Comparison of ENCODE assay signal across 8 mouse cellular contexts in genomic region chr8:102780899-102781298, GRCm38 (mm10). TPM values are rescaled to one million over a fixed set of nuclear protein-coding genes. Genes with fewer than 3 reads are reported as not detected.
A peak's percentile ranks its signal among the peaks of the same experiment; 100 is the strongest.
DNase-seq lines count a peak whose midpoint lies in the region; ATAC-seq and TF ChIP-seq lines count a peak whose summit lies in the region.

No protein-coding gene starts in this region.

- no peaks in the 10 kb centered on the region for H3K4me1 ChIP-seq in intestine, postnatal 0 days (replicated peaks; ENCODE audit: control insufficient read depth, insufficient read depth, low read length)
- peaks cover 25% of the 10 kb centered on the region for H3K4me1 ChIP-seq in limb, embryonic 10.5 days
- peaks cover 38% of the 10 kb centered on the region for H3K4me1 ChIP-seq in midbrain, embryonic 13.5 days (replicated peaks)
- no peaks in the 10 kb centered on the region for H3K4me1 ChIP-seq in stomach, embryonic 15.5 days

- TF ChIP-seq CTCF in intestine, postnatal 0 days (IDR thresholded peaks at IDR 0.05; ENCODE audit: low read depth), result peak; percentile 94

- 2% methylated on average over 12 of the region's 12 CpGs for WGBS in intestine, postnatal 0 days
- 2% methylated on average over 12 of the region's 12 CpGs for WGBS in limb, embryonic 10.5 days
- under 1% methylated on average over 12 of the region's 12 CpGs for WGBS in midbrain, embryonic 13.5 days
- WGBS in stomach, embryonic 15.5 days, result 2% methylated on average over 12 of the region's 12 CpGs

- H3K9me3 ChIP-seq in intestine, postnatal 0 days (ENCODE audit: control insufficient read depth), result no peaks in the 10 kb centered on the region
- no peaks in the 10 kb centered on the region for H3K9me3 ChIP-seq in limb, embryonic 10.5 days (replicated peaks)
- H3K9me3 ChIP-seq in midbrain, embryonic 13.5 days, result no peaks in the 10 kb centered on the region
- no peaks in the 10 kb centered on the region for H3K9me3 ChIP-seq in stomach, embryonic 15.5 days

- H3K9ac ChIP-seq in intestine, postnatal 0 days (ENCODE audit: low read depth, low read length), result no peak overlapping the region
- H3K9ac ChIP-seq in midbrain, embryonic 13.5 days (replicated peaks), result peak overlapping the region; percentile 58
- no peak overlapping the region for H3K9ac ChIP-seq in stomach, embryonic 15.5 days

- peak overlapping the region; percentile 46 for H3K4me2 ChIP-seq in intestine, postnatal 0 days (replicated peaks; ENCODE audit: low read depth)
- peak overlapping the region; percentile 59 for H3K4me2 ChIP-seq in midbrain, embryonic 13.5 days (replicated peaks)
- peak overlapping the region; percentile 44 for H3K4me2 ChIP-seq in stomach, embryonic 15.5 days

- H3K27ac ChIP-seq in intestine, postnatal 0 days (ENCODE audit: low read depth, low read length), result no peak overlapping the region
- H3K27ac ChIP-seq in limb, embryonic 10.5 days, result peak overlapping the region; percentile 76
- peak overlapping the region; percentile 65 for H3K27ac ChIP-seq in midbrain, embryonic 13.5 days
- no peak overlapping the region for H3K27ac ChIP-seq in stomach, embryonic 15.5 days

- peaks cover 26% of the 10 kb centered on the region for H3K27me3 ChIP-seq in intestine, postnatal 0 days (replicated peaks; ENCODE audit: control insufficient read depth, insufficient read depth, low read length)
- no peaks in the 10 kb centered on the region for H3K27me3 ChIP-seq in limb, embryonic 10.5 days (ENCODE audit: low read depth, poor library complexity, severe bottlenecking)
- peaks cover 17% of the 10 kb centered on the region for H3K27me3 ChIP-seq in midbrain, embryonic 13.5 days
- 0 out of 2 replicates have a peak, but pooled peaks cover 2% of the 10 kb centered on the region for H3K27me3 ChIP-seq in stomach, embryonic 15.5 days (replicated peaks)

- no peaks in the 10 kb centered on the region for H3K36me3 ChIP-seq in intestine, postnatal 0 days (ENCODE audit: control insufficient read depth, insufficient read depth)
- peaks cover 35% of the 10 kb centered on the region for H3K36me3 ChIP-seq in limb, embryonic 10.5 days
- H3K36me3 ChIP-seq in midbrain, embryonic 13.5 days, result no peaks in the 10 kb centered on the region
- no peaks in the 10 kb centered on the region for H3K36me3 ChIP-seq in stomach, embryonic 15.5 days

- peak overlapping the region; percentile 29 for H3K4me3 ChIP-seq in intestine, postnatal 0 days (ENCODE audit: low read depth, low read length)
- H3K4me3 ChIP-seq in limb, embryonic 10.5 days, result peak overlapping the region; percentile 74
- peak overlapping the region; percentile 42 for H3K4me3 ChIP-seq in midbrain, embryonic 13.5 days (replicated peaks)
- H3K4me3 ChIP-seq in stomach, embryonic 15.5 days (replicated peaks), result peak overlapping the region; percentile 34

- peak; percentile 42 for DNase-seq in gastrocnemius, adult 18-20 months (ENCODE audit: low spot score)
- DNase-seq in gastrocnemius, adult 8-10 months (ENCODE audit: low spot score in 2 of 2), result no peak
- DNase-seq in embryo, embryonic 10.5 days (ENCODE audit: low spot score), result peak; percentile 95
- DNase-seq in gastrocnemius, postnatal 4 days (ENCODE audit: low spot score in 2 of 2), result peak; percentile 42 to 74
- DNase-seq in limb, embryonic 10.5 days (ENCODE audit: low spot score), result peak; percentile 89

- no peak for ATAC-seq in intestine, postnatal 0 days
- peak; percentile 10; the same call in 1 of the 2 replicates for ATAC-seq in midbrain, embryonic 13.5 days
- ATAC-seq in stomach, embryonic 15.5 days (ENCODE audit: insufficient read depth, low FRiP score, low read depth), result no peak

RNA-seq across cellular contexts. Expression of gene Cdh11, which starts 4.5 kb away (rescaled TPM):
- 1 to 10 TPM in 1 of 2 experiments, under 1 TPM in 1; 0.34 to 1.2 TPM for total RNA-seq in gastrocnemius, adult 18-20 months (2021)
- total RNA-seq in gastrocnemius, adult 8-10 months (2022), result under 1 TPM; 0.17 to 0.83 (median 0.80) TPM
- total RNA-seq in gastrocnemius, postnatal 4 days (2021), result 10 to 100 TPM; 35.6 to 37.6 TPM
- 20.8 and 20.9 TPM in 2 replicates for polyA plus RNA-seq in intestine, postnatal 0 days (2015; fragmentation: Nextera tagmentation; extraction: Ambion mirVana)
- 80.9 and 112 TPM in 2 replicates for polyA plus RNA-seq in limb, embryonic 10.5 days (2016; fragmentation: Nextera tagmentation; extraction: Ambion mirVana)
- 28.2 and 29.7 TPM in 2 replicates for polyA plus RNA-seq in midbrain, embryonic 13.5 days (2015; fragmentation: Nextera tagmentation; extraction: Ambion mirVana)
- polyA plus RNA-seq in stomach, embryonic 15.5 days (2015; fragmentation: Nextera tagmentation; extraction: Ambion mirVana), result 86.0 and 88.1 TPM in 2 replicates

Comparison
In these comparisons a context has a peak if more than half of its experiments do, and no peak if none do; other contexts are left out.
1. DNase-seq: peak in gastrocnemius, adult 18-20 months (single experiment), embryo, embryonic 10.5 days (single experiment), gastrocnemius, postnatal 4 days (2 of 2) and limb, embryonic 10.5 days (single experiment); none in gastrocnemius, adult 8-10 months (0 of 2).
2. H3K27ac ChIP-seq: peak in limb, embryonic 10.5 days (single experiment) and midbrain, embryonic 13.5 days (single experiment); none in intestine, postnatal 0 days (single experiment) and stomach, embryonic 15.5 days (single experiment).
3. Peak in every context shown above with its lines, with median percentiles within 50 percentile points of each other: H3K4me2 ChIP-seq and H3K4me3 ChIP-seq.